Mouse (Mus musculus) G1E (cell line): ENCODE data around the gene Tmeff2. TPM values are rescaled to one million over a fixed set of nuclear protein-coding genes. Genes with fewer than 3 reads are reported as not detected.

Experiments used
- ATAC-seq: 2 replicates; pipeline ENCODE4 v1.8.0; 2016; ENCODE audit warnings: mild to moderate bottlenecking; ENCODE audit not compliant: insufficient number of reproducible peaks, poor library complexity, low FRiP score, severe bottlenecking; ENCODE audit errors: extremely low read depth
- DNase-seq: peaks from one replicate; pipeline ENCODE4 v3.0.0; 2012; ENCODE audit warnings: low spot score
- H3K27me3 ChIP-seq: 2 replicates; pipeline ENCODE4 v1.6.1; 2012; ENCODE audit warnings: mild to moderate bottlenecking, low read length, inconsistent platforms; ENCODE audit not compliant: insufficient read depth
- H3K36me3 ChIP-seq: replicated peaks from 2 replicates; pipeline ENCODE3; 2012; ENCODE audit warnings: mild to moderate bottlenecking, inconsistent platforms
- H3K4me1 ChIP-seq: 2 replicates; pipeline ENCODE4 v1.6.1; 2012; ENCODE audit warnings: low read depth, low read length, inconsistent platforms, mixed read lengths; ENCODE audit not compliant: insufficient read depth
- H3K4me3 ChIP-seq: 2 replicates; pipeline ENCODE4 v1.5.1; 2012; ENCODE audit warnings: low read depth, mild to moderate bottlenecking, inconsistent platforms, low read length, moderate library complexity, mixed read lengths
- H3K9me3 ChIP-seq: replicated peaks from 2 replicates; pipeline ENCODE4 v1.6.1; 2012; ENCODE audit warnings: inconsistent platforms
- CTCF ChIP-seq: IDR thresholded peaks from 2 replicates; pipeline ENCODE4 v1.5.1; 2012; ENCODE audit warnings: low read depth, low read length, inconsistent platforms, mixed read lengths
- GATA1 ChIP-seq: IDR thresholded peaks from 2 replicates; pipeline ENCODE4 v1.6.1; 2012; ENCODE audit warnings: borderline replicate concordance, low read length, inconsistent platforms, mixed read lengths
- GATA2 ChIP-seq: IDR thresholded peaks from 2 replicates; pipeline ENCODE4 v1.6.1; 2012; ENCODE audit warnings: low read depth, low read length, inconsistent platforms, borderline replicate concordance
- POLR2AphosphoS5 ChIP-seq: IDR thresholded peaks from 2 replicates; pipeline ENCODE4 v1.6.1; 2012; ENCODE audit warnings: low read depth, low read length, inconsistent platforms; ENCODE audit not compliant: insufficient replicate concordance
- TAL1 ChIP-seq: conservative IDR thresholded peaks from 2 replicates; pipeline ENCODE4 v1.6.1; 2012; ENCODE audit warnings: low read depth, low read length, inconsistent platforms, mixed read lengths
- polyA plus RNA-seq: library from polyadenylated mRNA; stranded (reverse); fragments of >175 nt; gene quantifications from 2 replicates; pipeline ENCODE4 v1.2.3, GENCODE M21; 2012
- total RNA-seq, 2 experiments: library from RNA; stranded (forward) in 1 of 2; stranded (reverse) in 1 of 2; fragments of 200-1000 nt in 1 of 2; fragments of >200 nt in 1 of 2; fragmentation: Nextera tagmentation in 1 of 2; gene quantifications; 2 replicates each; pipeline ENCODE4 v1.2.3; 2014 to 2017

Tmeff2 gene
- total and polyA plus RNA-seq, 3 experiments: 0.49 TPM; not detected in 2

DNA sequence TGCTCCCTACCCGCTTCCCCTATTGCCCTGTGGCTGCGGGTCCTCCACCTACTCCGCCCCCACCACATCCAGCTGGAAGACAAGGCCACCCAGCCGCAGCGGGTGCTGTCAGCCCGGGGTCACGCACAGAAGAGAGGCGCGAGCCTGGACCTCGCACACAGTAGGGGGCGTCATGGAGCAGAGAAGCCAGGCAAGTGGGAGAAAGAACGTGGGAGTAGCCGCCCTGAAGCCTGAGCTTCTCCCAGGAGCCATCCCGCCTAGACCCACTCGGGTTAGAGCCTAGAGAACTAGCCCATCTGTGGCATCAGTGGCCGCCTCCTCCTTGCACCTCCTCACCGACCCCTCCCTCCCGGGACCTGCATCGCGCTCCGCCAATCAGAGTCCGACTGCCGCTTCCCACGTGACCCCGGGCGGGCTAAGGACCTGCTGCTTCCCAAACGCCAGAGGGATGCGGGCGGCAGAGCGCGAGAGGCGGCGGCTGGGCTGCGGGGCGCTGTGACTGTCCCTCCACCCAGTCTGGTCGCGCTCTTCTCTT, 26.7 kb downstream of the Tmeff2 start:
- H3K36me3 ChIP-seq: no peaks in the 10 kb centered on the region
- H3K9me3 ChIP-seq: peaks cover 14% of the 10 kb centered on the region
- peaks cover 4% of the 10 kb centered on the region; the same call in 1 of the 2 replicates for H3K4me1 ChIP-seq
- no peak for ATAC-seq
- no peak for DNase-seq
- H3K4me3 ChIP-seq: peak overlapping the region; percentile 7
- H3K27me3 ChIP-seq: peaks cover 18% of the 10 kb centered on the region; the same call in 1 of the 2 replicates
- no peak for TF ChIP-seq GATA1
- no peak for TF ChIP-seq POLR2AphosphoS5
- no peak for TF ChIP-seq CTCF
- TF ChIP-seq GATA2: no peak
- no peak for TF ChIP-seq TAL1

DNA sequence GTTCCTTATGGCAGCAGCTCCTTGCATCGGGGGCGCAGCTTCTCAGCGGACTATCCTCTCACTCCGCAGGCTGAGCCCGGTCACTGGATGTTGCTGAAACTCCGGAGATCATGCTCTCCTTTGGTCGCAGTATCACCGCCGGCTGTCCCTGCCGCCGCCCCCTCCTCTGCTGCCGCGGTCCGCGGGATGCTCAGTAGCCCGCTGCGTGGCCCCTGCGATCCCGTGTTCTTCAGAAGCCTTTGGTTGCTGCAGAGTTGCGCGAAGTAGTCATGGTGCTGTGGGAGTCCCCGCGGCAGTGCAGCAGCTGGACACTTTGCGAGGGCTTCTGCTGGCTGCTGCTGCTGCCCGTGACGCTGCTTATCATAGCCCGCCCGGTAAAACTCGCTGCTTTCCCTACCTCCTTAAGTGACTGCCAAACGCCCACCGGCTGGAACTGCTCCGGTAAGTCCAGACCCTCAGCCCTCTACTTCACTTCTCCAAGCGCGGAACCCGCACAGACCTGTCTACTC, 27.3 kb downstream of the Tmeff2 start:
- peaks cover 18% of the 10 kb centered on the region; the same call in 1 of the 2 replicates for H3K27me3 ChIP-seq
- TF ChIP-seq GATA1 (no peak), GATA2 (no peak), POLR2AphosphoS5 (no peak), TAL1 (no peak), CTCF (no peak)
- ATAC-seq (no peak), DNase-seq (no peak)
- peaks cover 4% of the 10 kb centered on the region; the same call in 1 of the 2 replicates for H3K4me1 ChIP-seq
- peak overlapping the region; percentile 7 for H3K4me3 ChIP-seq
- H3K9me3 ChIP-seq: peaks cover 14% of the 10 kb centered on the region
- H3K36me3 ChIP-seq: no peaks in the 10 kb centered on the region

GRCm38 (mm10) chr1:50928776-50929175, 28.3 kb downstream of the Tmeff2 start:
- no peaks in the 10 kb centered on the region for H3K36me3 ChIP-seq
- peaks cover 14% of the 10 kb centered on the region for H3K9me3 ChIP-seq
- DNase-seq: no peak
- TF ChIP-seq CTCF: no peak
- no peak for TF ChIP-seq TAL1
- no peak for TF ChIP-seq POLR2AphosphoS5
- no peak for TF ChIP-seq GATA2
- no peak for TF ChIP-seq GATA1
- no peak for ATAC-seq
- no peak overlapping the region for H3K4me3 ChIP-seq
- H3K4me1 ChIP-seq: peaks cover 4% of the 10 kb centered on the region; the same call in 1 of the 2 replicates
- H3K27me3 ChIP-seq: peaks cover 18% of the 10 kb centered on the region; the same call in 1 of the 2 replicates

DNA sequence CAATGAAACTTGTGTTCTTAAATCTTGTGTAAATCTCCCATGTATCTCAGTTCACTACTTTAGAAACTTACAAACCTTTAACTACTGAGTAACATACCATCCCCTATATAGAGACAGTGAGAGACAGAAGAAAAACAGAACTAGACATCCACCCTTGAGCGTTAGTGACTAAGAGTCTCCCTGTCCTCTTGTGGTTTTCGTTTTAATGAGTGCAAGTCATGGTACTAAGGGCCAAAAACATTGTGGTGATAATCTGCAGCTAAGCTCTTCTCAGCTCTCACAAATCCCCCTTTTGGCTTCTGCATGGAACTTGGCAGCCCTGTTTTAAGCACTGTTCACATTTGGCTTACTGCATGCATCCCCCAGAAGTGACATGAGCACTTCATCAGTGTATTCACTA, 34.6 kb downstream of the Tmeff2 start:
- Histone ChIP-seq H3K27me3 (no peaks in the 10 kb centered on the region), H3K9me3 (no peaks in the 10 kb centered on the region), H3K4me3 (no peak overlapping the region), H3K4me1 (no peaks in the 10 kb centered on the region), H3K36me3 (no peaks in the 10 kb centered on the region)
- TF ChIP-seq GATA1 (no peak), TAL1 (no peak), CTCF (no peak), POLR2AphosphoS5 (no peak), GATA2 (no peak)
- DNase-seq (no peak), ATAC-seq (no peak)

DNA sequence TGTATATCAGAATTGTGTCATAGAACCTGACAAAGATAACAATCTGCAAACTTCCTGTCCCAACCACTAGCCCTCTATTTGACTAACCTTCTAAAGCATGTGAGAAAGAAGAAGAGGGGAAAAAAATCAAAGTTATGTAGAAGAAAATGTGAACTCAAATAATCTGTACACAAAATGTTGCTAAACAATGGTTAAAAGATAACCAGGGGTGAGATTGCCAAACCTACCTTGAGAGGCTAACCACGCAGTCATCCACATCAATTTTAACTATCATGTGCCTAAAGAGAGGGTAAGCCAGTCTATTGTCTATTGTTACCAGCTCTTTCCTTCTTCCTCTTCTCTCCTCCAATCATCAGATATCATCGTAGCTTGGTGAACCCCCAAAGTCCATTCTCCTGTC, 35.0 kb downstream of the Tmeff2 start:
- TF ChIP-seq CTCF: no peak
- no peak for TF ChIP-seq TAL1
- no peak for TF ChIP-seq POLR2AphosphoS5
- TF ChIP-seq GATA1: no peak
- TF ChIP-seq GATA2: no peak
- Histone ChIP-seq H3K27me3 (no peaks in the 10 kb centered on the region), H3K4me1 (no peaks in the 10 kb centered on the region), H3K36me3 (no peaks in the 10 kb centered on the region), H3K9me3 (no peaks in the 10 kb centered on the region), H3K4me3 (no peak overlapping the region)
- no peak for ATAC-seq
- DNase-seq: no peak

DNA sequence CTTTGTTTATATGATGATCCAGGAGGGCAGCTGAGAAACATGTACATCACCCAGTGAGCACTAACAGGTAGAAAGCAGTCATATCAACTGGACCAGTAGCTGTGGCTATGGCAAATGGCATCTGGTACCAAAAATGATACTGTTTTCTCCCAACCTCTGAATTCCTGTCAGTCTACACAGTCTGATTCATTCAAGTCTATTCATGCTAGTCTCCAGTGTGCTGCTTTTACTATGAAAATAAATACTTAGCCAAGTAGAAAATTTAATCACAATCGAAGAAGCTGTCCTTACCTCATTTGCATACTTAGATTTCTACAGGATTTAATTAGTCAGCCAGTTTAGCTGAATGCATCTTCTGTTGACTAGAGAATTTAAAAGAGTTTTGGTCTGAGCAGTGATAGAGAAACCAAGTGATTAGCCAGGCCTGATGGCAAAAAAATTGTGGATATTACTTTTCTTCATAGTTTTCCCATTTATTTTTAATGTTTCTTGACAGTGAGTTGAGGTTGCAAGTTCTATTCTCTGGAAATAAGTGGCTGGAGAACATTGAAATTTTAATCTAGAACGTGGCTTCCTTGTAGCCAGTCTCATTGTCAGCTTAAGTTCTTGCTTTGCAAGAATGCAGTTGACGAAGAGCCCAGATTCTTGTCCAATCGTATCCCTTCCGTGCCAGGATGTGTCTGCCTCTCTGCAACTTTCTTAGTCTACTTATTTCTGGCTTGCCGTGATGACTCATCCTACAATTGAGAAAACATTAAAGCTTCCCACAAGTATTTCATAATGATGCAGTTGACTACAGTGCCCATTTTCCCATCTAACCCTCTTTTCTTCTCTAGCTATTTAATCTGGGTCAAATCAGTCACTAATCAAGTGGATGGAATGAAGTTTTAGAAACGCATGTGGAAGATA, 39.9 kb downstream of the Tmeff2 start:
- TF ChIP-seq GATA1 (no peak), CTCF (no peak), GATA2 (no peak), POLR2AphosphoS5 (no peak), TAL1 (no peak)
- no peaks in the 10 kb centered on the region for H3K4me1 ChIP-seq
- ATAC-seq (no peak), DNase-seq (no peak)
- H3K4me3 ChIP-seq: no peak overlapping the region
- no peaks in the 10 kb centered on the region for H3K36me3 ChIP-seq
- H3K9me3 ChIP-seq: no peaks in the 10 kb centered on the region
- peaks cover 2% of the 10 kb centered on the region; the same call in 1 of the 2 replicates for H3K27me3 ChIP-seq
